Mouse (Mus musculus): Measurements from ENCODE around the gene Stk32c.

DNA sequence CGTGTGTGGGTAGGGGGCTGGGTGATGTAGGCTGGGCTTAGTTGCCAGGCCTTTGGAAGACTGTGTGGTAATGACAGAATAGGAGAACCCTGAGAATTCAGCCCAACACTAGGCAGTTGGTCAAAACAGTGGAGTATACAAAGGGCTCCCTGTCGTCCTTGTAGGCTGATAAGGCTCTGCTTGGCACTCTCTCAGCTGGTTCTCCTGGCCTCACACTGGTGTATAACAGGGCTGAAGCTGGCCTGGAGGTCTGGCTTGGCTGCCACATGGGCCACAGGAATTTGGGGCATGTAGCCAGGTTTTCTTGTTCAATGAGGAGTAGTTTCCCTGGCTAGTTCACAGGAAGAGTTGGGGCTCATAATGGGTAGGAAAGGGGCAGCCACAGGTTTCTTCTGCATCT is 125.3 kb downstream of the Stk32c start:
- TF ChIP-seq CTCF (IDR thresholded peaks at IDR 0.05; ENCODE audit: low read depth) (no peak), EP300 (IDR thresholded peaks at IDR 0.05; ENCODE audit: low read depth) (no peak)
